Mouse (Mus musculus) forebrain, embryonic 15.5 days (tissue): ENCODE measurements around the gene Sco2. TPM values are rescaled to one million over a fixed set of nuclear protein-coding genes. Genes with fewer than 3 reads are reported as not detected.

ENCODE experiments used
- ATAC-seq: fragments of 200-750 bp; cut with Nextera tagmentation; replicated peaks from 2 replicates; pipeline ENCODE4 v1.8.0; 2017; ENCODE audit warnings: mild to moderate bottlenecking, moderate TSS enrichment, moderate library complexity
- H3K27ac ChIP-seq: fragments of 300-500 bp; sonication (generic); replicated peaks from 2 replicates; pipeline ENCODE4 v1.5.1; 2015; ENCODE audit warnings: mild to moderate bottlenecking, inconsistent platforms
- H3K27me3 ChIP-seq: fragments of 300-500 bp; sonication (generic); 2 replicates; pipeline ENCODE4 v1.6.1; 2015; ENCODE audit warnings: inconsistent platforms
- H3K36me3 ChIP-seq: fragments of 300-500 bp; sonication (generic); 2 replicates; pipeline ENCODE4 v1.6.1; 2015; ENCODE audit warnings: mild to moderate bottlenecking, inconsistent platforms
- H3K4me1 ChIP-seq: fragments of 300-500 bp; sonication (generic); 2 replicates; pipeline ENCODE4 v1.6.1; 2015; ENCODE audit warnings: inconsistent platforms
- H3K4me2 ChIP-seq: fragments of 300-500 bp; sonication (generic); replicated peaks from 2 replicates; pipeline ENCODE4 v1.6.1; 2015; ENCODE audit warnings: mild to moderate bottlenecking, inconsistent platforms
- H3K4me3 ChIP-seq: fragments of 300-500 bp; sonication (generic); 2 replicates; pipeline ENCODE4 v1.5.1; 2015; ENCODE audit warnings: mild to moderate bottlenecking, inconsistent platforms
- H3K9ac ChIP-seq: fragments of 300-500 bp; sonication (generic); replicated peaks from 2 replicates; pipeline ENCODE4 v1.6.1; 2015; ENCODE audit warnings: mild to moderate bottlenecking, inconsistent platforms
- H3K9me3 ChIP-seq: fragments of 300-500 bp; sonication (generic); 2 replicates; pipeline ENCODE4 v1.6.1; 2016; ENCODE audit warnings: inconsistent platforms
- WGBS: fragments of 180-500 bp; shearing (Covaris S2); methylation state at CpG from one replicate; pipeline ENCODE4 v1.1.7; 2015; ENCODE audit warnings: mixed read lengths; 5-methylcytosine and 5-hydroxymethylcytosine counted together
- polyA plus RNA-seq: library from polyadenylated mRNA; unstranded; fragments of >200 nt; fragmentation: Nextera tagmentation; extraction: Ambion mirVana; gene quantifications from 2 replicates; pipeline ENCODE4 v1.2.1, GENCODE M21; 2015

Sco2 gene
- polyA plus RNA-seq, 1 experiment from 2014 or later = 10.2 TPM

DNA sequence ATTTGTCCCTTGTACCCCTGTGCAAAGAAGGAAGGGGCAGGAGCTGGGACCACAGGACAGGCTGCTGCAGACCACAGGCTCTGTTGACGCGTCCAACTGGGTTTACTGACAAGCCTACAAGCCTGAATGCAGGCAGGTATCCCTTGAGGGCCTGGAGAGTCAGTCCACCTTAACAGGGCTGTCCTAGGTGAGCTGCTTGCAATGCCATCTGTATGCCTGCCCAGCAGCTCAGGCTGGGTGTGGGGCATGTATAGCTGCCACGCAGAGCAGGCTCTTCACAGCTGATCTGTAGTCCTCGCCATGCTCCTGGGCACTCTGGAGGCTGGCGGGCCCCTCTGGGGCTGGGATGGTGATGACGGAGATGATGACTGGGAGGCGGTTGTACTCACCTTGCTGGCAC, 11.0 kb upstream of the Sco2 start, which contains the start of gene Klhdc7b:
Gene Klhdc7b (plus strand): TSS at position 301 of the 400 bp plus-strand sequence.
- WGBS = 86% methylated on average over 7 of the region's 7 CpGs

DNA sequence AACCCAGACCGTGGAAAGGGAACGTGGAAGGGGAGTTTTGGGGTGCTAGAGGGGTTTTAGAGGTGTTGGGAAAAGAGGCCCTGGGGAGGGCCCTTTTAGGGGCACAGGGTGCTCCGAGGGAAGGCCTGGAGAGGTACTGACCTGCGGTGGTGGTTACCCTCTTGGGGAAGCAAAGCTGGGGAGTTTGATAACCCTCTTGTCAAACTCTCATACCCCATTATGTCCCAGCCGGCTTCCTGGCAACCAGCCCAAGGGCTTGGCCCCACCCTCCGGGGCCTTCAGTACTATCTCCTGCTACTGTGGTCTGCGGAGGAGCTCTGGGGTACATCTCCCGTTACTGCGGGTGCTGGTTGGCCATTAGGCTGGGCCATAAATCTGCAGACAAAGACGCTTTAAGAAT, 5.8 kb upstream of the Sco2 start:
- Histone ChIP-seq H3K36me3 (no peaks in the 10 kb centered on the region), H3K4me2 (peak overlapping the region; percentile 57), H3K4me1 (peaks cover 17% of the 10 kb centered on the region), H3K9ac (peak overlapping the region; percentile 41), H3K9me3 (no peaks in the 10 kb centered on the region), H3K27me3 (peaks cover 45% of the 10 kb centered on the region), H3K27ac (no peak overlapping the region), H3K4me3 (peak overlapping the region; percentile 39; the same call in 1 of the 2 replicates)
- WGBS = 8% methylated on average over 10 of the region's 10 CpGs
- no peak for ATAC-seq

More for the DNA sequence above, 11.0 kb upstream of the Sco2 start, which contains the start of gene Klhdc7b:
- H3K4me2 ChIP-seq = no peak within 1 kb of the TSS
- no peak within 1 kb of the TSS for H3K4me3 ChIP-seq
- H3K27me3 ChIP-seq = peaks cover 6% of the 10 kb centered on the region; the same call in 1 of the 2 replicates
- peaks cover under 1% of the 10 kb centered on the region; the same call in 1 of the 2 replicates for H3K4me1 ChIP-seq
- H3K27ac ChIP-seq = no peak within 1 kb of the TSS
- no peak for ATAC-seq
- no peaks in the 10 kb centered on the region for H3K9me3 ChIP-seq
- H3K9ac ChIP-seq = no peak within 1 kb of the TSS
- no peaks in the 10 kb centered on the region for H3K36me3 ChIP-seq

DNA sequence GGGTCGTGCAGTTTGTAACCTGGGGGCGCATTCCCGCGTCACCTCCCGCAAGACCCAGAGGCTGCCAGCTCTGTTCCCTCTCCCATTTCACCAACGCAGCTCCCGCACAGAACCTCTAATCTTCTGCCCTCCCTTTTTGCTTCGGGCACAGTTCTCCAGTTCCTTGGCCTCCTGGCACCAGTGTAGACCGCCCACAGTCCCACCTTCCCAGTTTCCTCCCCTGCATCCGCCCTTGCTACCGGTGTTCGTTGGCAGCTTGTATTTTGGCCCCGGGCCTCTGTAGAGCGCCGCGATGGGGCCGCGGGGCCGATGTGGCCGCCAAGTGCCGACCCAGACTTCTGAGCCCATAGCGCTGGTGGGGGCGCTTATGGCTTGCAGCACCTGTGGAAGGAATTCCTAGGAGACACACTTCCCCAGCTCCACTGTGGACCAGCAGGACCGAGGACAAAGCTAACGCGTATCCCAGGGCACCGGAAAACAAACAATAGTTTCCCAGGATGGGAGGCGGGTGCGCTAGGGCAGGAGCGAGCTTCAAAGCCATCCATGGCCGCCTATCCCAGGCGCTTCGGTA, 5.3 kb upstream of the Sco2 start, which contains the start of gene Odf3b:
Gene Odf3b (minus strand): TSS at position 452 of the 571 bp plus-strand sequence.
- no peaks in the 10 kb centered on the region for H3K9me3 ChIP-seq
- peak within 1 kb of the TSS; percentile 57 for H3K4me2 ChIP-seq
- H3K27me3 ChIP-seq = peaks cover 45% of the 10 kb centered on the region
- no peak for ATAC-seq
- H3K27ac ChIP-seq = no peak within 1 kb of the TSS
- peak within 1 kb of the TSS; percentile 41 for H3K9ac ChIP-seq
- H3K4me1 ChIP-seq = peaks cover 20% of the 10 kb centered on the region
- WGBS = under 1% methylated on average over 29 of the region's 33 CpGs
- peak within 1 kb of the TSS; percentile 39 for H3K4me3 ChIP-seq
- H3K36me3 ChIP-seq = no peaks in the 10 kb centered on the region

DNA sequence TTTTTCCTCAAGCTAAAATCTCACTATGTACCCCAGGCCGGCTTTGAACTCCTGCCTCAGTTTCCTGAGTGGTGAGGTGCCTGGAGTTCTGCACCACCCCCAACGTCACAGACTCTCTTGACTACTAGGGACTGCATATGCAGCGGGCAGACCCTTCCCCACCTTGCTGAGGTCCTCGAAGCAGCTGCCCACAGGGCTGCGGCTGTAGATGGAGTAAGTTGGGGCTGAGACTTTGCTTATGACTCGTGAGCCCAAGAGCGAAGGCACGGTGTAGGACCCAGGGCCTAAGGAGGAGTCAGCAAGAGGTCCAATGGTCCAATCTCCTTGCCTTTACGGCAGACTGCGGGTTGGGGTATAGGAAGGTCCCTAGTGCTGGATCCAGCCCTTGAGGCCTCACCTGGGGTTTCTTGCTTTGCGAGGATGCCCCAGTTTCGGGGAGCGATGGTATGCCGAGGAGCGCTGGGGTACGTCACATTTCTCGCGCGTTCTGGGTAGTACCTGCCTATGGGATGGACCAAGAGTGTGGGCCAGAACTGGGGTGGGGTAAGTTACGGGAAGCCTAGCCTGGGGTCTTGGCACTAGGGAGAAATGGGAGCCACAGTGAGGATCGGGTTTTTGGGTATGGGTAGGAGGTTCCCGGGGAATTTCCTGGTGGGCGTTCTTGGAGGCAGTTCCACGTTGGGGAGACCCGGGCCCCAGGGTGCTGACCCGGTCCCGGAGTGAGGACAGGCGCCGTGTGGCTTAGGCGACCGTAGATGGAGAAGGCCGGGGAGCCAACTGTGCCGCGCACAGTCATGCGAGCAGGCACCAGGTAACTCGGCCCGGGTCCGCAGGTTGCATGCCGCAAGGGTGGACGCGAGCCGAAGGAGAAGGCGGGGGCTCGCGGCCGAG, 4.5 kb upstream of the Sco2 start:
- Histone ChIP-seq H3K27me3 (peaks cover 45% of the 10 kb centered on the region), H3K9me3 (no peaks in the 10 kb centered on the region), H3K4me3 (peak overlapping the region; percentile 39), H3K27ac (no peak overlapping the region), H3K4me2 (peak overlapping the region; percentile 57), H3K36me3 (no peaks in the 10 kb centered on the region), H3K9ac (peak overlapping the region; percentile 41), H3K4me1 (peaks cover 21% of the 10 kb centered on the region)
- WGBS = 10% methylated on average over 46 of the region's 46 CpGs
- ATAC-seq = no peak

DNA sequence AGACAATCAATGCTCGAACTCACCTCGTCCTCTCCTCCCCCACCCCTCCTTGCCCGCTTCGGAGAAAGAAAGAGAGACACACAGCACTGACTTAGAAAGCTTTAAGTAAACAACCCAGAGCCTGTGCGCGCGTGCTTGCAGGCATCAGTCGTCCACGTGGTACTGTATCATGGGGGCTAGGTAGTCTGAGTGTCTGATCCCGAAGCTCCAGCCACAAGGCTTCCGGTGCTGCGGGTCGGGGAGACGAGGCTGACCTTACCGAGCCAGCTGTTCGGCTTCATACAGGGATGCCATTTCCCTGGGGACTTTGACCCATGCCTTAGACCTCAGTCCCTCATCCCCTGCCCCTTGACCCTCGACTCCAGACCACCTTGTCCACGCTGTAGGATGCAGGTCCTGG, 3.7 kb upstream of the Sco2 start:
- no peak for ATAC-seq
- H3K9me3 ChIP-seq = no peaks in the 10 kb centered on the region
- H3K4me3 ChIP-seq = no peak overlapping the region
- H3K4me1 ChIP-seq = peaks cover 30% of the 10 kb centered on the region
- peaks cover 45% of the 10 kb centered on the region for H3K27me3 ChIP-seq
- H3K27ac ChIP-seq = no peak overlapping the region
- H3K36me3 ChIP-seq = 0 out of 2 replicates have a peak, but pooled peaks cover 2% of the 10 kb centered on the region
- H3K9ac ChIP-seq = no peak overlapping the region
- H3K4me2 ChIP-seq = no peak overlapping the region
- 6% methylated on average over 18 of the region's 18 CpGs for WGBS

DNA sequence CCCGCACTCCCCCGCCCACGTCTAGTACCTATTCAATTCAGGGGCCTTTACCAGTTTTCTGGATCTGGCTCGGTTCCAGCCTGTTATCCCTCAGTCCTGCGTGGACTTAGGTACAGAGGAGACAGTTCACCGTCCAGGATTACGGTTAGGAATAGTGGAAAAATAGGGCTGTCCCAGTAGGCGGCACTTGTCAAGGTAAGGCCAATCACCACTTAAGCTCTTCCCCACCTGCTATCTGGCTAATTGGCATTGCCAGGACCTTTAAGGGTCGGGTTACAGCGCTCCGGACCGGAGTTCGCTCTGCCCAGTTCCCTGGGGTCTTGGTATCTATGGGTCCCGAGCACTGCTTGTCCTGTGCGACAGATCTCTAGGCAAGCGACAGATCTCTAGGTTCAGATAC, 3.3 kb upstream of the Sco2 start, which contains the start of gene Tymp:
Gene Tymp (minus strand): TSS at position 83 of the 400 bp plus-strand sequence.
- Histone ChIP-seq H3K4me1 (peaks cover 30% of the 10 kb centered on the region), H3K27me3 (peaks cover 45% of the 10 kb centered on the region), H3K4me2 (no peak within 1 kb of the TSS), H3K4me3 (no peak within 1 kb of the TSS), H3K9me3 (no peaks in the 10 kb centered on the region), H3K36me3 (peaks cover 6% of the 10 kb centered on the region), H3K9ac (no peak within 1 kb of the TSS), H3K27ac (no peak within 1 kb of the TSS)
- 17% methylated on average over 16 of the region's 16 CpGs for WGBS
- no peak for ATAC-seq

DNA sequence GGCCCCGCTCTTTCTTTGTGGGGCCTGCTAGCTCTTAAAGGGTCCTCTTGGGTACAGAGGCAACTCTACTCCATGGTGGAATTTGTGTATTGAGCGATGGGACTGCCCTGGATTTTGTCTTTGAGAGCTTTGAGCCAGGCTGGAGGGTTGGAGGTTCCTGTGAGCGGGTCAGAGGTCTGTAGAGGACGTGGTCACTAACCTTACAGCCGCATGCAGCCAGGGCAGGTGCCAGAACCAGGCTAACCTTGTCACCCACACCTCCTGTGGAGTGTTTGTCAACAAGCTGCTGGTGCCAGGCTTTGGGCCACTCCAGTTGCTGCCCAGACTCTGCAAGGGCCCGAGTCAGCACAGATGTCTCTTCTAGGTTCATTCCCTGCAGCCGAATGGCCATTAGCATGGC, 2.4 kb upstream of the Sco2 start:
- ATAC-seq = no peak
- 85% methylated on average over 7 of the region's 7 CpGs for WGBS
- no peak overlapping the region for H3K4me3 ChIP-seq
- H3K4me1 ChIP-seq = peaks cover 30% of the 10 kb centered on the region
- no peak overlapping the region for H3K9ac ChIP-seq
- peaks cover 45% of the 10 kb centered on the region for H3K27me3 ChIP-seq
- no peaks in the 10 kb centered on the region for H3K9me3 ChIP-seq
- no peak overlapping the region for H3K4me2 ChIP-seq
- H3K27ac ChIP-seq = no peak overlapping the region
- H3K36me3 ChIP-seq = peaks cover 16% of the 10 kb centered on the region

DNA sequence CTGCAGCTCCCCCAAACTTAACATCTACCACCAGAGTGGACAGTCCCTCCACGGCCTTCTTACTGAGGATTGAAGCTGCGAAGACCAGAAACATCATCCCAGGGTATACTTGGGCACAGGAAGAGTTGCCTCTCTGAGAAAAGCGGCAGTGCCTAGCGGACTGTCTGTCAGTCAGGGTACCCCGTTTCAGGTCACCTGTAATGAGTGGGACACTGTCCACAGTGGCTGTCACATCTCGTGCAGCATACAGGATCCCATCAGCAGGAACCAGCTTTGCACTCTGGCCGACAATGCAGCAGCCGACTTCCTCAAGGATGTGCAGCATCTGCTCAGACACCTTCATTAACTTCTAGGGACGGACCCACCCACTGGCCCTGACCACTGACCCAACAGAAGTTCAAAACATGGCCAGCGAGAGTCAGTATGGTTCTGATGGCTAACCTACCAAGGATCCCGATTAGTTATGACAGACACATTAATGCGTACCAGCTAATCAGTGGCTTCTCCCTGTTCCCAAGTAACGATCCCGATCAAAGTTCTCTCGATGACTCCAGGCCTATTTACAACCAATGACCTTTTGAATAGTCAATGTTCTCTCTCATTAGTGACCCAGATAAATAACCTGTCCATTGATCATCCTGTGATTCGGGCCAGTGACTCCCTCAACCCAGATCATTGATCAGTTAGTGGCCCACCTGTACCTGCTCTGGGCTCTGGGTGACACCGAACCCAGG, 1.3 kb upstream of the Sco2 start:
- ATAC-seq = no peak
- H3K9ac ChIP-seq = no peak overlapping the region
- no peak overlapping the region for H3K4me3 ChIP-seq
- no peaks in the 10 kb centered on the region for H3K9me3 ChIP-seq
- peaks cover 30% of the 10 kb centered on the region for H3K4me1 ChIP-seq
- 94% methylated on average over 17 of the region's 17 CpGs for WGBS
- H3K27me3 ChIP-seq = peaks cover 42% of the 10 kb centered on the region
- no peak overlapping the region for H3K4me2 ChIP-seq
- H3K27ac ChIP-seq = no peak overlapping the region
- peaks cover 26% of the 10 kb centered on the region for H3K36me3 ChIP-seq

DNA sequence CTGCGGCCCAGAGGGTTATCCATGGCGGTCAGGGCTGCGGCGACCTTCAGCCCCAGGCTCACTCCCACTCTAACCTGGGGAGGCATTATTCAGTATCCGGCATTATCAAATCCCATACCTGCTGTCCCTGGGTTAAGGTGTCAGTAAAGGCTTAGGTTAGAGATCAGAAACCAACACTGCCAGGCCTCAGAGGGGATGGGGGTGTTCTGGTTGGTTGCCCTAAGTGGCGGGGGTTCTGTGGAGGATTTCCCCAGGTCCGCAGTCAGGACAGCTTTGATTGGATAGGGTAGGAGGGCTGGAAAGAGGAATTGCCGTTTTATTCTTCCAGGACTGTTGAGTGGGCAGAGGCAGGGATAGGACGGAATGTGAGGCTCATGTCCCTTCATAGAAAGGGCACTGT, 694 bp upstream of the Sco2 start:
- Histone ChIP-seq H3K36me3 (peaks cover 33% of the 10 kb centered on the region), H3K4me2 (peak overlapping the region; percentile 65), H3K27me3 (peaks cover 36% of the 10 kb centered on the region), H3K27ac (peak overlapping the region; percentile 93), H3K9me3 (no peaks in the 10 kb centered on the region), H3K4me1 (peaks cover 27% of the 10 kb centered on the region), H3K4me3 (peak overlapping the region; percentile 59), H3K9ac (peak overlapping the region; percentile 76)
- WGBS = 51% methylated on average over 9 of the region's 9 CpGs
- no peak for ATAC-seq

DNA sequence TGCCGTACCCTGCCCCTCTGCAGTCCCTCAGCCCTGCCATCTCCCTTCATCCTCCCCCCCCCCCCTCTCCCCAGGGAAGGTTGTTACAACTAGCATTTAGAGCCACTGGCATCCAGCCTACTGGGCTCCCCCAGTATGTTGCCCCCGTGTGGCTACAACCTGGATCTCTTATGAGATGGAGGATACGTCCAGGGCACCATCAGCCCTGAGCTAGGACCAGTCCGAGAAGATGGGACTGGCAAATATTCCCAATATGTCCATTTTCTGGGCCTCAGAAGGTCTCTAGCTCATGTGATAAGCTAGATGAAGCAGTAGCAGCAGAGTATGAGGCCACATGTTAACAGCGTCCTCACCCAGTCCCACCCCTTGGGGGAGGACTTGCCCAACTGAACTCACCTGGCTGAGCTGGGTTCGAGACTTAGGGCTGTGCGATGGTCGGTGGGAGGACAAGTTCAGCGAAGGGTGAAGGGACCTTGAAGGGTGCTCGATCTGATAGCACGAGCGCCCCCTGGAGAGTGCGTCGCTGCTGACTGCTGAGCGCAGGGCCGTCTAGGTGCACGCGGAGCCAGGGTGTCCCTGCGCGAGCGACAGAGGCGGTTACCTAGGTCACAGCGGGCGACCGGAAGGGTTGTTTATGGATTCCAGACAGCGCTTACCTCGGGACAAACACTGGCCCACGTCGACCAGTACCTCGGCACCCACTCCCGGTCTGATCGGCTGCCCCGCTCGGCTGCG, 452 bp downstream of the Sco2 start:
- Histone ChIP-seq H3K4me3 (peak overlapping the region; percentile 59), H3K9me3 (no peaks in the 10 kb centered on the region), H3K36me3 (peaks cover 44% of the 10 kb centered on the region), H3K4me2 (peak overlapping the region; percentile 65), H3K4me1 (peaks cover 16% of the 10 kb centered on the region), H3K27me3 (peaks cover 25% of the 10 kb centered on the region), H3K27ac (peak overlapping the region; percentile 93), H3K9ac (peak overlapping the region; percentile 76)
- ATAC-seq = peak; percentile 88
- WGBS = 2% methylated on average over 35 of the region's 35 CpGs

DNA sequence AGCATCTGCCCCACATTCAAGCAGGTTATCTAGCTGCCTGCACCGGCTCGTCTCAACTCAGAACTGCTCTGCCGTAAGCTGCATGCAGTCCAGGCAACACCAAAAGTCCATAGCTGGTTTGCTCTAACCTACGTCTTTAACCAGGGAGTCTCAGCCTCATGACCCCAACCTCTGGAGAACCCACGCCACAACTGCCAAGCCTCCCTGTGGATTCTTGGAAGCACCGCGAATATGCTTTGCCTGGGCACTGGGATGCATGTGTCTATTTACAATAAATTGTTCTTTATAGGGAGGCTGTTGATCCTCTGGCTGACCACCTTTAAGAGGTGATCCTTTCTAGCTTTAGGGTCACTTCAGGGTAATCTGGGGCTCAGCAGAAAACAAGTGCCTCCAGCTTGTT, 1.1 kb downstream of the Sco2 start:
- no peak for ATAC-seq
- Histone ChIP-seq H3K4me3 (peak overlapping the region; percentile 59), H3K4me1 (peaks cover 14% of the 10 kb centered on the region), H3K9ac (no peak overlapping the region), H3K4me2 (peak overlapping the region; percentile 65), H3K9me3 (no peaks in the 10 kb centered on the region), H3K36me3 (peaks cover 51% of the 10 kb centered on the region), H3K27ac (no peak overlapping the region; the same call in 1 of the 2 replicates), H3K27me3 (peaks cover 18% of the 10 kb centered on the region)
- 89% methylated on average over 7 of the region's 7 CpGs for WGBS
